Comparison of ENCODE assay signal across 19 mouse cellular contexts in the genomic region with DNA sequence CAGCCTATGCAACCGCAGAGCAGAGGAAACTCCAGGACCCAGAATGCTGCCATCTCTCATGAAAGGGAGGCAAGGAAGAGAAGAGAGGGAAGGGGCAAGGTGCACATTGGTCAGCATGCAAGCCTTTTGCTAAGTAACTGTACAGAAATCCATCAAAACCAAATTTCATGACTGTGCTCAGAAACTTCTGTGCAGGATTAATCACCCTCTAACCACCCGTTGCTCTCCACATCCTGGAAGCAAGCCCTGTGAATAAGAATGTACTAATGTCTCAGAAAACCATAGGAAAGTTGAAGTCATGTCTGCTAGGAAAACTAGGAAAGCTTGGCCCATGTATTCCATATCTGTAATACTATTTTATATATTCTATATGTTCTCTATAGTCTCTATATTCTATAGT. TPM values are rescaled to one million over a fixed set of nuclear protein-coding genes. Genes with fewer than 3 reads are reported as not detected.
DNase-seq lines count a peak whose midpoint lies in the region; ATAC-seq lines count a peak whose summit lies in the region.
"Had no signal": no experiment of that assay in that cellular context is flagged by ENCODE, and none has a peak within 500 bp of the region (broad histone marks: within the 10 kb centered on the region; RNA-seq: fewer than 3 reads in every experiment).

No protein-coding gene starts in this region.

- no peak overlapping the region for H3K4me3 ChIP-seq in kidney, embryonic 15.5 days (replicated peaks)
- no peak overlapping the region for H3K4me3 ChIP-seq in kidney, embryonic 14.5 days (ENCODE audit: low read length)
- H3K4me3 ChIP-seq in hindbrain, embryonic 10.5 days: no peak overlapping the region
- H3K4me3 ChIP-seq: embryonic facial prominence, embryonic 10.5 days; embryonic facial prominence, embryonic 13.5 days; gastrocnemius, adult 2 months; hindbrain, embryonic 13.5 days had no signal

- H3K27ac ChIP-seq in kidney, embryonic 15.5 days: no peak overlapping the region
- H3K27ac ChIP-seq in kidney, embryonic 14.5 days (ENCODE audit: low read depth, low read length): no peak overlapping the region
- no peak overlapping the region for H3K27ac ChIP-seq in hindbrain, embryonic 10.5 days
- H3K27ac ChIP-seq: embryonic facial prominence, embryonic 10.5 days; embryonic facial prominence, embryonic 13.5 days; gastrocnemius, adult 2 months; hindbrain, embryonic 13.5 days had no signal

- 73% methylated on average over 2 of the region's 2 CpGs for WGBS in kidney, embryonic 15.5 days
- WGBS in kidney, embryonic 14.5 days: 70% methylated on average over 2 of the region's 2 CpGs
- 93% methylated on average over 2 of the region's 2 CpGs for WGBS in hindbrain, embryonic 10.5 days

- no peaks in the 10 kb centered on the region for H3K36me3 ChIP-seq in kidney, embryonic 15.5 days
- no peaks in the 10 kb centered on the region for H3K36me3 ChIP-seq in kidney, embryonic 14.5 days (ENCODE audit: control insufficient read depth, insufficient read depth, low read length)
- no peaks in the 10 kb centered on the region for H3K36me3 ChIP-seq in hindbrain, embryonic 10.5 days
- H3K36me3 ChIP-seq: embryonic facial prominence, embryonic 10.5 days; embryonic facial prominence, embryonic 13.5 days; hindbrain, embryonic 13.5 days had no signal

- no peaks in the 10 kb centered on the region for H3K9me3 ChIP-seq in kidney, embryonic 15.5 days (replicated peaks)
- H3K9me3 ChIP-seq in kidney, embryonic 14.5 days (ENCODE audit: control insufficient read depth, low read length): peaks cover 3% of the 10 kb centered on the region; the same call in 1 of the 2 replicates
- H3K9me3 ChIP-seq in hindbrain, embryonic 10.5 days: no peaks in the 10 kb centered on the region
- H3K9me3 ChIP-seq: embryonic facial prominence, embryonic 10.5 days; hindbrain, embryonic 13.5 days had no signal

- H3K27me3 ChIP-seq in kidney, embryonic 15.5 days: no peaks in the 10 kb centered on the region
- no peaks in the 10 kb centered on the region for H3K27me3 ChIP-seq in kidney, embryonic 14.5 days (ENCODE audit: control insufficient read depth, insufficient read depth, low read length)
- no peaks in the 10 kb centered on the region for H3K27me3 ChIP-seq in hindbrain, embryonic 10.5 days (ENCODE audit: insufficient read depth, poor library complexity, severe bottlenecking)
- H3K27me3 ChIP-seq: embryonic facial prominence, embryonic 13.5 days; hindbrain, embryonic 13.5 days; Patski had no signal

- H3K4me2 ChIP-seq in kidney, embryonic 15.5 days: no peak overlapping the region
- no peak overlapping the region for H3K4me2 ChIP-seq in kidney, embryonic 14.5 days (replicated peaks; ENCODE audit: low read depth, low read length)
- H3K4me2 ChIP-seq: embryonic facial prominence, embryonic 13.5 days; heart, embryonic 11.5 days; hindbrain, embryonic 13.5 days had no signal

- H3K4me1 ChIP-seq in kidney, embryonic 15.5 days: peaks cover 11% of the 10 kb centered on the region
- H3K4me1 ChIP-seq in kidney, embryonic 14.5 days (ENCODE audit: control insufficient read depth, insufficient read depth, low read length): no peaks in the 10 kb centered on the region
- H3K4me1 ChIP-seq in hindbrain, embryonic 10.5 days (replicated peaks): no peaks in the 10 kb centered on the region
- H3K4me1 ChIP-seq: embryonic facial prominence, embryonic 10.5 days had no signal

- ATAC-seq in kidney, embryonic 15.5 days (replicated peaks; ENCODE audit: low FRiP score): no peak
- no peak for ATAC-seq in kidney, embryonic 14.5 days (ENCODE audit: low FRiP score, low TSS enrichment)
- ATAC-seq: CD4-positive, CD25-positive, alpha-beta regulatory T cell, adult 4 months; forebrain, postnatal 0 days; intestine, postnatal 0 days; Patski had no signal

- H3K9ac ChIP-seq in kidney, embryonic 15.5 days: no peak overlapping the region
- H3K9ac ChIP-seq in kidney, embryonic 14.5 days (ENCODE audit: low read depth, low read length): no peak overlapping the region
- H3K9ac ChIP-seq: embryonic facial prominence, embryonic 13.5 days; forebrain, postnatal 0 days; hindbrain, embryonic 13.5 days had no signal

- DNase-seq in 3134 (ENCODE audit: extremely low read depth, insufficient read length, low spot score): peak; percentile 38
- DNase-seq in 3T3-L1 (ENCODE audit: low read depth, low spot score): peak; percentile 66
- peak; percentile 78 for DNase-seq in NIH3T3 (ENCODE audit: low read depth)
- no peak for DNase-seq in hindbrain, embryonic 10.5 days (ENCODE audit: low spot score)
- DNase-seq: adrenal gland, postnatal 36 days; cerebellum, adult 9-11 months; embryo, embryonic 11 days; forebrain, postnatal 0 days; gastrocnemius, adult 2 months; gastrocnemius, postnatal 14 days had no signal

RNA-seq across cellular contexts. Expression of a gene that starts 27.2 kb away (rescaled TPM):
- polyA plus RNA-seq in kidney, embryonic 15.5 days (2015; fragmentation: Nextera tagmentation; extraction: Ambion mirVana): 3.9 and 4.1 TPM in 2 replicates
- 0.90 and 2.5 TPM in 2 replicates for polyA plus RNA-seq in kidney, embryonic 14.5 days (2014; fragmentation: Nextera tagmentation; extraction: Ambion mirVana)
- polyA plus RNA-seq in hindbrain, embryonic 10.5 days (2016; fragmentation: Nextera tagmentation; extraction: Ambion mirVana): 0.44 and 0.52 TPM in 2 replicates
